Mouse (Mus musculus) liver, postnatal 0 days (tissue): ENCODE data around the gene Wrap73. TPM values are rescaled to one million over a fixed set of nuclear protein-coding genes. Genes with fewer than 3 reads are reported as not detected.

Source experiments
- ATAC-seq: fragments of 200-750 bp; cut with Nextera tagmentation; 2 replicates; pipeline ENCODE4 v1.8.0; 2017; ENCODE audit warnings: mild to moderate bottlenecking, moderate library complexity
- DNase-seq: peaks from one replicate; pipeline ENCODE4 v3.0.0-alpha.2; 2016
- H3K27ac ChIP-seq: fragments of 300-500 bp; sonication (generic); 2 replicates; pipeline ENCODE4 v1.5.1; 2014; ENCODE audit warnings: antibody characterized with exemption, moderate library complexity, mild to moderate bottlenecking, low read depth
- H3K27me3 ChIP-seq: fragments of 300-500 bp; sonication (generic); 2 replicates; pipeline ENCODE4 v1.6.1; 2014; ENCODE audit warnings: low read length, control low read depth, mixed read lengths; ENCODE audit not compliant: insufficient read depth
- H3K36me3 ChIP-seq: fragments of 300-500 bp; sonication (generic); replicated peaks from 2 replicates; pipeline ENCODE4 v1.6.1; 2014; ENCODE audit warnings: mild to moderate bottlenecking, control low read depth, low read length, moderate library complexity, mixed read lengths; ENCODE audit not compliant: insufficient read depth
- H3K4me1 ChIP-seq: fragments of 300-500 bp; sonication (generic); 2 replicates; pipeline ENCODE4 v1.6.1; 2014; ENCODE audit warnings: antibody characterized with exemption, mild to moderate bottlenecking, control low read depth; ENCODE audit not compliant: insufficient read depth
- H3K4me2 ChIP-seq: fragments of 300-500 bp; sonication (generic); 2 replicates; pipeline ENCODE4 v1.6.1; 2014; ENCODE audit warnings: low read depth, mild to moderate bottlenecking, low read length, moderate library complexity, mixed read lengths
- H3K4me3 ChIP-seq: fragments of 300-500 bp; sonication (generic); 2 replicates; pipeline ENCODE4 v1.5.1; 2014; ENCODE audit warnings: low read depth, low read length
- H3K9ac ChIP-seq: fragments of 300-500 bp; sonication (generic); replicated peaks from 2 replicates; pipeline ENCODE4 v1.6.1; 2014; ENCODE audit warnings: mild to moderate bottlenecking, moderate library complexity
- H3K9me3 ChIP-seq: fragments of 300-500 bp; sonication (generic); 2 replicates; pipeline ENCODE4 v1.6.1; 2016; ENCODE audit warnings: mild to moderate bottlenecking, control low read depth, low read length, mixed read lengths
- CTCF ChIP-seq: sonication (generic); IDR thresholded peaks from 2 replicates; pipeline ENCODE4 v1.5.1; 2016; ENCODE audit warnings: antibody characterized with exemption, low read depth
- EP300 ChIP-seq: IDR thresholded peaks from 2 replicates; pipeline ENCODE4 v1.6.1; 2016; ENCODE audit warnings: antibody characterized with exemption, low read depth, mild to moderate bottlenecking
- WGBS: fragments of 180-500 bp; shearing (Covaris S2); extraction: QIAGEN DNeasy Blood & Tissue Kit; methylation state at CpG from one replicate; pipeline ENCODE4 v1.1.7; 2014; ENCODE audit not compliant: insufficient replicate concordance; 5-methylcytosine and 5-hydroxymethylcytosine counted together
- polyA plus RNA-seq: library from polyadenylated mRNA; unstranded; fragments of >200 nt; fragmentation: Nextera tagmentation; extraction: Ambion mirVana; gene quantifications from 2 replicates; pipeline ENCODE4 v1.2.1, GENCODE M21; 2015

The Wrap73 gene
- polyA plus RNA-seq, 1 experiment from 2014 or later = 14.1 TPM

GRCm38 (mm10) chr4:154131894-154132293, 10.3 kb upstream of the Wrap73 start:
- no peak overlapping the region for H3K4me2 ChIP-seq
- no peaks in the 10 kb centered on the region for H3K9me3 ChIP-seq
- H3K27ac ChIP-seq = no peak overlapping the region
- TF ChIP-seq CTCF = no peak
- no peak for TF ChIP-seq EP300
- DNase-seq (no peak), ATAC-seq (no peak)
- WGBS = 72% methylated on average over 4 of the region's 4 CpGs
- H3K4me3 ChIP-seq = no peak overlapping the region
- H3K4me1 ChIP-seq = no peaks in the 10 kb centered on the region
- no peaks in the 10 kb centered on the region for H3K36me3 ChIP-seq
- no peak overlapping the region for H3K9ac ChIP-seq
- H3K27me3 ChIP-seq = peaks cover 16% of the 10 kb centered on the region; the same call in 1 of the 2 replicates

GRCm38 (mm10) chr4:154134803-154135202, 7.4 kb upstream of the Wrap73 start:
- WGBS = 56% methylated on average over 4 of the region's 4 CpGs
- no peak for DNase-seq
- Histone ChIP-seq H3K27ac (no peak overlapping the region), H3K27me3 (peaks cover 44% of the 10 kb centered on the region), H3K9me3 (no peaks in the 10 kb centered on the region), H3K4me2 (no peak overlapping the region), H3K4me1 (peaks cover 3% of the 10 kb centered on the region; the same call in 1 of the 2 replicates), H3K36me3 (no peaks in the 10 kb centered on the region), H3K9ac (no peak overlapping the region), H3K4me3 (no peak overlapping the region)
- ATAC-seq = no peak
- TF ChIP-seq CTCF (no peak), EP300 (no peak)

- no peak overlapping the region for H3K4me2 ChIP-seq
- DNase-seq (no peak), ATAC-seq (no peak)
- no peak for TF ChIP-seq CTCF
- no peak for TF ChIP-seq EP300
- no peak overlapping the region for H3K9ac ChIP-seq
- H3K27me3 ChIP-seq = peaks cover 64% of the 10 kb centered on the region
- H3K4me1 ChIP-seq = peaks cover 14% of the 10 kb centered on the region
- H3K4me3 ChIP-seq = no peak overlapping the region
- no peaks in the 10 kb centered on the region for H3K9me3 ChIP-seq
- no peaks in the 10 kb centered on the region for H3K36me3 ChIP-seq
- WGBS = 49% methylated on average over 5 of the region's 5 CpGs
- H3K27ac ChIP-seq = no peak overlapping the region
Observed at GRCm38 (mm10) chr4:154137139-154137538, 5.0 kb upstream of the Wrap73 start.

GRCm38 (mm10) chr4:154139671-154140181, 2.4 kb upstream of the Wrap73 start:
- peak overlapping the region; percentile 49 for H3K4me3 ChIP-seq

GRCm38 (mm10) chr4:154140182-154140212, 2.2 kb upstream of the Wrap73 start, which contains the start of gene Trp73:
Gene Trp73 (minus strand): TSS chr4:154140208.
- WGBS = 0% methylated on average over 4 of the region's 4 CpGs
- TF ChIP-seq EP300 (no peak), CTCF (no peak)
- peak within 1 kb of the TSS; percentile 49 for H3K4me3 ChIP-seq
- H3K27me3 ChIP-seq = peaks cover 61% of the 10 kb centered on the region
- no peak within 1 kb of the TSS for H3K9ac ChIP-seq
- DNase-seq (no peak), ATAC-seq (no peak)
- no peaks in the 10 kb centered on the region for H3K36me3 ChIP-seq
- H3K9me3 ChIP-seq = no peaks in the 10 kb centered on the region
- peaks cover 26% of the 10 kb centered on the region for H3K4me1 ChIP-seq
- H3K4me2 ChIP-seq = peak within 1 kb of the TSS; percentile 77
- no peak within 1 kb of the TSS for H3K27ac ChIP-seq

More at GRCm38 (mm10) chr4:154139671-154140181, 2.4 kb upstream of the Wrap73 start:
- no peaks in the 10 kb centered on the region for H3K9me3 ChIP-seq
- TF ChIP-seq CTCF = no peak
- WGBS = 2% methylated on average over 43 of the region's 59 CpGs
- peak overlapping the region; percentile 77 for H3K4me2 ChIP-seq
- H3K27ac ChIP-seq = no peak overlapping the region
- DNase-seq = no peak
- peaks cover 26% of the 10 kb centered on the region for H3K4me1 ChIP-seq
- peaks cover 61% of the 10 kb centered on the region for H3K27me3 ChIP-seq
- no peak for ATAC-seq
- no peak overlapping the region for H3K9ac ChIP-seq
- H3K36me3 ChIP-seq = no peaks in the 10 kb centered on the region

- DNase-seq (no peak), ATAC-seq (no peak)
- no peaks in the 10 kb centered on the region for H3K36me3 ChIP-seq
- peak overlapping the region; percentile 77 for H3K4me2 ChIP-seq
- peak overlapping the region; percentile 49 for H3K4me3 ChIP-seq
- no peak overlapping the region for H3K27ac ChIP-seq
- no peaks in the 10 kb centered on the region for H3K9me3 ChIP-seq
- 2% methylated on average over 44 of the region's 46 CpGs for WGBS
- H3K4me1 ChIP-seq = peaks cover 26% of the 10 kb centered on the region
- H3K9ac ChIP-seq = no peak overlapping the region
- TF ChIP-seq CTCF = no peak
- no peak for TF ChIP-seq EP300
- H3K27me3 ChIP-seq = peaks cover 61% of the 10 kb centered on the region
Observed at GRCm38 (mm10) chr4:154140213-154141008, 1.8 kb upstream of the Wrap73 start.
